Mouse (Mus musculus) spleen, adult 2 months (tissue): ENCODE results near the gene Smyd3. TPM values are rescaled to one million over a fixed set of nuclear protein-coding genes. Genes with fewer than 3 reads are reported as not detected.

Experiments used
- DNase-seq, 2 experiments: peaks; one replicate each; pipeline versions ENCODE4 v3.0.0 to v3.0.0-alpha.2; 2012 to 2021; ENCODE audit warnings: low spot score in 2 of 2, low read depth in 1 of 2
- H3K27ac ChIP-seq: fragments of 200-500 bp; 2 replicates; pipeline ENCODE4 v1.5.1; 2012; ENCODE audit warnings: low read length, inconsistent platforms; ENCODE audit not compliant: insufficient read depth
- H3K27me3 ChIP-seq: fragments of 200-500 bp; 2 replicates; pipeline ENCODE4 v1.6.1; 2012; ENCODE audit warnings: mild to moderate bottlenecking, moderate library complexity, low read length, inconsistent platforms; ENCODE audit not compliant: control insufficient read depth, insufficient read depth
- H3K36me3 ChIP-seq: fragments of 200-500 bp; 2 replicates; pipeline ENCODE4 v1.6.1; 2012; ENCODE audit warnings: mild to moderate bottlenecking, low read length, inconsistent platforms; ENCODE audit not compliant: control insufficient read depth, insufficient read depth
- H3K4me1 ChIP-seq: fragments of 200-500 bp; 2 replicates; pipeline ENCODE4 v1.6.1; 2011; ENCODE audit warnings: inconsistent platforms; ENCODE audit not compliant: control insufficient read depth, insufficient read depth, insufficient read length
- H3K4me3 ChIP-seq: fragments of 200-500 bp; 2 replicates; pipeline ENCODE4 v1.5.1; 2011; ENCODE audit warnings: mild to moderate bottlenecking, inconsistent platforms; ENCODE audit not compliant: insufficient read depth, insufficient read length; ENCODE audit errors: extremely low read depth
- CTCF ChIP-seq: fragments of 200-500 bp; IDR thresholded peaks from 2 replicates; pipeline ENCODE4 v1.5.1; 2011; ENCODE audit warnings: mild to moderate bottlenecking, inconsistent platforms; ENCODE audit not compliant: insufficient read depth, insufficient read length, insufficient replicate concordance; ENCODE audit errors: extremely low read depth
- POLR2A ChIP-seq: fragments of 200-500 bp; IDR thresholded peaks from 2 replicates; pipeline ENCODE4 v1.6.1; 2011; ENCODE audit warnings: low read depth, low read length, inconsistent platforms
- WGBS: fragments of 180-500 bp; shearing (Covaris S2); methylation state at CpG from one replicate; pipeline ENCODE4 v1.1.7; 2018; 5-methylcytosine and 5-hydroxymethylcytosine counted together
- polyA plus RNA-seq: library from polyadenylated mRNA; depleted of rRNA; stranded (reverse); fragments of >200 nt; gene quantifications from 2 replicates; pipeline ENCODE4 v1.2.3, GENCODE M21; 2012

Smyd3 gene
- polyA plus RNA-seq, 1 experiment, result 3.6 TPM

- DNase-seq, result no peak
- Histone ChIP-seq H3K27me3 (no peaks in the 10 kb centered on the region), H3K4me3 (no peak overlapping the region), H3K36me3 (no peaks in the 10 kb centered on the region), H3K27ac (no peak overlapping the region), H3K4me1 (no peaks in the 10 kb centered on the region)
- TF ChIP-seq CTCF, result no peak
- TF ChIP-seq POLR2A, result no peak
- 88% methylated on average over 3 of the region's 3 CpGs for WGBS
Observed at GRCm38 (mm10) chr1:179368426-179369010, 149.3 kb downstream of the Smyd3 start.

GRCm38 (mm10) chr1:179361481-179362466 is 156.1 kb downstream of the Smyd3 start:
- Histone ChIP-seq H3K27me3 (no peaks in the 10 kb centered on the region), H3K36me3 (no peaks in the 10 kb centered on the region), H3K27ac (no peak overlapping the region), H3K4me1 (no peaks in the 10 kb centered on the region), H3K4me3 (no peak overlapping the region)
- 47% methylated on average over 8 of the region's 8 CpGs for WGBS
- TF ChIP-seq POLR2A (no peak), CTCF (no peak)
- DNase-seq, result no peak

- no peak overlapping the region for H3K27ac ChIP-seq
- no peaks in the 10 kb centered on the region for H3K36me3 ChIP-seq
- DNase-seq, result no peak
- H3K4me1 ChIP-seq, result no peaks in the 10 kb centered on the region
- WGBS, result 64% methylated on average over 2 of the region's 2 CpGs
- TF ChIP-seq POLR2A (no peak), CTCF (no peak)
- H3K4me3 ChIP-seq, result no peak overlapping the region
- no peaks in the 10 kb centered on the region for H3K27me3 ChIP-seq
Observed at GRCm38 (mm10) chr1:179357111-179357510, 160.7 kb downstream of the Smyd3 start.

- Histone ChIP-seq H3K27me3 (no peaks in the 10 kb centered on the region), H3K27ac (no peak overlapping the region), H3K36me3 (no peaks in the 10 kb centered on the region), H3K4me1 (no peaks in the 10 kb centered on the region), H3K4me3 (no peak overlapping the region)
- WGBS, result 89% methylated on average over 6 of the region's 6 CpGs
- TF ChIP-seq CTCF (no peak), POLR2A (no peak)
- DNase-seq, result no peak
Observed at GRCm38 (mm10) chr1:179354250-179354649, 163.6 kb downstream of the Smyd3 start.

- H3K27ac ChIP-seq, result no peak overlapping the region
- no peak for DNase-seq
- no peak overlapping the region for H3K4me3 ChIP-seq
- no peaks in the 10 kb centered on the region for H3K4me1 ChIP-seq
- 88% methylated on average over 2 of the region's 2 CpGs for WGBS
- no peaks in the 10 kb centered on the region for H3K27me3 ChIP-seq
- H3K36me3 ChIP-seq, result peaks cover 3% of the 10 kb centered on the region; the same call in 1 of the 2 replicates
- TF ChIP-seq POLR2A, result no peak
- no peak for TF ChIP-seq CTCF
Observed at GRCm38 (mm10) chr1:179345318-179345925, 172.4 kb downstream of the Smyd3 start.

GRCm38 (mm10) chr1:179343426-179343825 is 174.4 kb downstream of the Smyd3 start:
- WGBS, result 94% methylated on average over 17 of the region's 17 CpGs
- Histone ChIP-seq H3K27me3 (no peaks in the 10 kb centered on the region), H3K4me1 (no peaks in the 10 kb centered on the region), H3K36me3 (peaks cover 3% of the 10 kb centered on the region; the same call in 1 of the 2 replicates), H3K4me3 (no peak overlapping the region), H3K27ac (no peak overlapping the region)
- TF ChIP-seq CTCF, result no peak
- no peak for TF ChIP-seq POLR2A
- DNase-seq, result no peak
